Mouse (Mus musculus) ES-E14 (cell line): Measurements from ENCODE around the gene Adgrv1. TPM values are rescaled to one million over a fixed set of nuclear protein-coding genes. Genes with fewer than 3 reads are reported as not detected.

Source experiments
- DNase-seq: peaks from one replicate; pipeline ENCODE4 v3.0.0-alpha.2; 2013; ENCODE audit warnings: low read depth, low spot score
- H3K27ac ChIP-seq: 2 replicates; pipeline ENCODE4 v1.5.1; 2012; ENCODE audit warnings: low read depth, mild to moderate bottlenecking, low read length, moderate library complexity, mixed read lengths; ENCODE audit not compliant: poor library complexity, insufficient read depth, severe bottlenecking
- H3K36me3 ChIP-seq: 2 replicates; pipeline ENCODE4 v1.6.1; 2012; ENCODE audit warnings: mild to moderate bottlenecking, low read length, moderate library complexity, mixed read lengths; ENCODE audit not compliant: control insufficient read depth, poor library complexity, insufficient read depth, severe bottlenecking
- H3K4me1 ChIP-seq, 2 experiments: fragments of 150-350 bp in 1 of 2; sonication (generic) in 1 of 2; 2 replicates each; pipeline ENCODE4 v1.6.1; 2012; ENCODE audit warnings: low read length in 2 of 2, mild to moderate bottlenecking in 1 of 2, mixed read lengths in 1 of 2; ENCODE audit not compliant: control insufficient read depth in 2 of 2, insufficient read depth in 2 of 2, poor library complexity in 1 of 2
- H3K4me3 ChIP-seq, 2 experiments: fragments of 150-350 bp in 1 of 2; sonication (generic) in 1 of 2; 2 replicates each; pipeline ENCODE4 v1.5.1; 2012; ENCODE audit warnings: low read length in 2 of 2, low read depth in 1 of 2, mild to moderate bottlenecking in 1 of 2, mixed read lengths in 1 of 2; ENCODE audit not compliant: insufficient read depth in 1 of 2, poor library complexity in 1 of 2, severe bottlenecking in 1 of 2
- H3K9ac ChIP-seq: 2 replicates; pipeline ENCODE4 v1.6.1; 2012; ENCODE audit warnings: low read depth, mild to moderate bottlenecking, low read length, mixed read lengths; ENCODE audit not compliant: poor library complexity, insufficient read depth, severe bottlenecking
- H3K9me3 ChIP-seq: fragments of 150-350 bp; sonication (generic); 2 replicates; pipeline ENCODE4 v1.6.1; 2012; ENCODE audit warnings: low read depth, mild to moderate bottlenecking, low read length; ENCODE audit not compliant: control insufficient read depth, insufficient read depth
- CHD2 ChIP-seq: IDR thresholded peaks from 2 replicates; pipeline ENCODE4 v1.6.1; 2014; ENCODE audit warnings: mild to moderate bottlenecking, low read depth, low read length, inconsistent platforms
- HCFC1 ChIP-seq: IDR thresholded peaks from 2 replicates; pipeline ENCODE4 v1.6.1; 2012; ENCODE audit warnings: low read length, inconsistent platforms, borderline replicate concordance; ENCODE audit not compliant: insufficient read depth
- MAFK ChIP-seq: IDR thresholded peaks from 2 replicates; pipeline ENCODE4 v1.6.1; 2014; ENCODE audit warnings: mild to moderate bottlenecking, low read depth, low read length, inconsistent platforms; ENCODE audit not compliant: insufficient read depth
- ZC3H11A ChIP-seq: IDR thresholded peaks from 2 replicates; pipeline ENCODE4 v1.6.1; 2012; ENCODE audit warnings: low read depth, mild to moderate bottlenecking, inconsistent platforms, low read length, borderline replicate concordance
- ZNF384 ChIP-seq: IDR thresholded peaks from 2 replicates; pipeline ENCODE4 v1.6.1; 2012; ENCODE audit warnings: low read depth, low read length, inconsistent platforms
- in situ Hi-C, 2 experiments: fragments of 600-800 bp; cut with MboI; formaldehyde crosslinking; loops; one replicate each; pipeline ENCODE4 v1.15.1; 2025; ENCODE audit warnings: low sequenced_read_pairs in 2 of 2, inconsistent platforms in 1 of 2; ENCODE audit not compliant: unreplicated experiment in 2 of 2
- total RNA-seq: library from RNA; depleted of rRNA; stranded (reverse); fragments of 300-350 nt; gene quantifications from 2 replicates; pipeline ENCODE4 v1.2.3, GENCODE M21; 2012

Adgrv1 gene
- total RNA-seq, 1 experiment = 22.0 TPM

- no peak overlapping the region for H3K4me3 ChIP-seq
- no peak overlapping the region for H3K9ac ChIP-seq
- no peak overlapping the region for H3K27ac ChIP-seq
- H3K9me3 ChIP-seq = no peaks in the 10 kb centered on the region
- H3K4me1 ChIP-seq = no peaks in the 10 kb centered on the region
- DNase-seq = no peak
- H3K36me3 ChIP-seq = no peaks in the 10 kb centered on the region
- in situ Hi-C loops = no loop called here
- TF ChIP-seq HCFC1 (no peak), CHD2 (no peak), MAFK (no peak), ZC3H11A (no peak), ZNF384 (no peak)
Measured at GRCm38 (mm10) chr13:81230161-81230560, 402.8 kb downstream of the Adgrv1 start.

GRCm38 (mm10) chr13:81223768-81224167 lies 409.2 kb downstream of the Adgrv1 start:
- H3K9ac ChIP-seq = no peak overlapping the region
- H3K9me3 ChIP-seq = no peaks in the 10 kb centered on the region
- no peak for TF ChIP-seq CHD2
- no peak for TF ChIP-seq HCFC1
- TF ChIP-seq ZC3H11A = no peak
- no peak for TF ChIP-seq MAFK
- TF ChIP-seq ZNF384 = no peak
- no peaks in the 10 kb centered on the region for H3K36me3 ChIP-seq
- H3K4me3 ChIP-seq = no peak overlapping the region
- H3K4me1 ChIP-seq = no peaks in the 10 kb centered on the region
- DNase-seq = no peak
- in situ Hi-C loops = no loop called here
- no peak overlapping the region for H3K27ac ChIP-seq

- H3K27ac ChIP-seq = no peak overlapping the region
- TF ChIP-seq MAFK (no peak), CHD2 (no peak), ZC3H11A (no peak), HCFC1 (no peak), ZNF384 (no peak)
Measured at GRCm38 (mm10) chr13:81222377-81222776, 410.6 kb downstream of the Adgrv1 start.

GRCm38 (mm10) chr13:81211436-81211835 lies 421.5 kb downstream of the Adgrv1 start:
- Histone ChIP-seq H3K4me3 (no peak overlapping the region), H3K4me1 (no peaks in the 10 kb centered on the region), H3K9ac (no peak overlapping the region), H3K36me3 (no peaks in the 10 kb centered on the region), H3K9me3 (no peaks in the 10 kb centered on the region), H3K27ac (no peak overlapping the region)
- in situ Hi-C loops = no loop called here
- TF ChIP-seq ZNF384 = no peak
- TF ChIP-seq MAFK = no peak
- no peak for TF ChIP-seq HCFC1
- no peak for TF ChIP-seq CHD2
- no peak for TF ChIP-seq ZC3H11A
- no peak for DNase-seq

More at GRCm38 (mm10) chr13:81222377-81222776, 410.6 kb downstream of the Adgrv1 start:
- Histone ChIP-seq H3K4me1 (no peaks in the 10 kb centered on the region), H3K9ac (no peak overlapping the region), H3K36me3 (no peaks in the 10 kb centered on the region), H3K4me3 (no peak overlapping the region), H3K9me3 (no peaks in the 10 kb centered on the region)
- in situ Hi-C loops = no loop called here
- DNase-seq = no peak

- Histone ChIP-seq H3K9ac (no peak overlapping the region), H3K4me3 (no peak overlapping the region), H3K4me1 (no peaks in the 10 kb centered on the region), H3K27ac (no peak overlapping the region), H3K36me3 (no peaks in the 10 kb centered on the region), H3K9me3 (no peaks in the 10 kb centered on the region)
- DNase-seq = no peak
- TF ChIP-seq ZNF384 (no peak), ZC3H11A (no peak), MAFK (no peak), CHD2 (no peak)
- in situ Hi-C loops = no loop called here
Measured at GRCm38 (mm10) chr13:81210516-81210915, 422.4 kb downstream of the Adgrv1 start.
